7 mouse cellular contexts compared by ENCODE assay signal in genomic region chr12:55124731-55125130, GRCm38 (mm10). TPM values are rescaled to one million over a fixed set of nuclear protein-coding genes. Genes with fewer than 3 reads are reported as not detected.
DNase-seq lines count a peak whose midpoint lies in the region; ATAC-seq lines count a peak whose summit lies in the region.
"Not testable (repeated sequence)": the region's sequence is repeated elsewhere in the genome, so short reads cannot be mapped to it uniquely, and the experiment has no call there.

No protein-coding gene starts in this region.

- H3K36me3 ChIP-seq in hindbrain, embryonic 13.5 days; kidney, embryonic 15.5 days; liver, embryonic 13.5 days; neural tube, embryonic 11.5 days (ENCODE audit: control insufficient read depth, insufficient read depth, low read length): not testable (repeated sequence)

- H3K9me3 ChIP-seq in hindbrain, embryonic 13.5 days; kidney, embryonic 15.5 days (replicated peaks); liver, embryonic 13.5 days (replicated peaks); neural tube, embryonic 11.5 days (ENCODE audit: control insufficient read depth, low read length): not testable (repeated sequence)

- not testable (repeated sequence) for H3K4me1 ChIP-seq in hindbrain, embryonic 13.5 days (replicated peaks); kidney, embryonic 15.5 days; liver, embryonic 13.5 days (replicated peaks); neural tube, embryonic 11.5 days (ENCODE audit: control insufficient read depth, insufficient read depth, low read length)

- WGBS in hindbrain, embryonic 13.5 days: no CpG with 5 or more reads among the region's 18 CpGs
- WGBS in kidney, embryonic 15.5 days: no CpG with 5 or more reads among the region's 18 CpGs
- WGBS in liver, embryonic 13.5 days (ENCODE audit: insufficient replicate concordance): no CpG with 5 or more reads among the region's 18 CpGs
- WGBS in neural tube, embryonic 11.5 days: no CpG with 5 or more reads among the region's 18 CpGs

- H3K4me2 ChIP-seq in hindbrain, embryonic 13.5 days; kidney, embryonic 15.5 days; liver, embryonic 13.5 days; neural tube, embryonic 11.5 days (ENCODE audit: low read depth): not testable (repeated sequence)

- not testable (repeated sequence) for H3K27ac ChIP-seq in hindbrain, embryonic 13.5 days; kidney, embryonic 15.5 days; liver, embryonic 13.5 days; neural tube, embryonic 11.5 days (ENCODE audit: low read depth, low read length)

- not testable (repeated sequence) for DNase-seq in liver, embryonic 13.5 days; neural tube, embryonic 11.5 days (ENCODE audit: low spot score)

- not testable (repeated sequence) for H3K9ac ChIP-seq in hindbrain, embryonic 13.5 days; kidney, embryonic 15.5 days; liver, embryonic 13.5 days; neural tube, embryonic 11.5 days (ENCODE audit: low read length)

- not testable (repeated sequence) for H3K27me3 ChIP-seq in hindbrain, embryonic 13.5 days; kidney, embryonic 15.5 days; liver, embryonic 13.5 days; neural tube, embryonic 11.5 days (ENCODE audit: control insufficient read depth, insufficient read depth, low read length)

- peak; percentile 79 for ATAC-seq in erythroblast, adult 5-6 weeks (replicated peaks; ENCODE audit: low FRiP score, poor library complexity, severe bottlenecking)
- peak; percentile 61 for ATAC-seq in granulocyte monocyte progenitor cell, adult 5-6 weeks (replicated peaks; ENCODE audit: poor library complexity, severe bottlenecking)
- ATAC-seq in hindbrain, embryonic 13.5 days (ENCODE audit: low FRiP score): peak; percentile 73
- peak; percentile 49 for ATAC-seq in kidney, embryonic 15.5 days (replicated peaks; ENCODE audit: low FRiP score)
- ATAC-seq in liver, embryonic 13.5 days (ENCODE audit: low read depth): peak; percentile 80
- peak; percentile 62 for ATAC-seq in megakaryocyte progenitor cell, adult 5-6 weeks (replicated peaks; ENCODE audit: poor library complexity)
- ATAC-seq in neural tube, embryonic 11.5 days (ENCODE audit: insufficient read depth, low FRiP score, low TSS enrichment): peak; percentile 61; the same call in 1 of the 2 replicates

- not testable (repeated sequence) for H3K4me3 ChIP-seq in hindbrain, embryonic 13.5 days; kidney, embryonic 15.5 days (replicated peaks); liver, embryonic 13.5 days (replicated peaks); neural tube, embryonic 11.5 days (ENCODE audit: low read depth, low read length)

RNA-seq across cellular contexts. Expression of gene Fam177a, which starts 0.5 kb away (rescaled TPM):
- total RNA-seq in erythroblast, adult 5-6 weeks (2015; ENCODE audit: low replicate concordance): 6.9 TPM in 1 of 2 replicates, not detected in the other
- 5.6 and 7.1 TPM in 2 replicates for total RNA-seq in erythroblast, adult 5-6 weeks (2017; ENCODE audit: low replicate concordance)
- total RNA-seq in granulocyte monocyte progenitor cell, adult 5-6 weeks (2014; fragmentation: Nextera tagmentation): 7.7 TPM in 1 of 2 replicates, not detected in the other
- 10.7 and 11.1 TPM in 2 replicates for total RNA-seq in granulocyte monocyte progenitor cell, adult 5-6 weeks (2017)
- polyA plus RNA-seq in hindbrain, embryonic 13.5 days (2015; fragmentation: Nextera tagmentation; extraction: Ambion mirVana): 45.1 and 46.1 TPM in 2 replicates
- 15.7 and 16.0 TPM in 2 replicates for polyA plus RNA-seq in kidney, embryonic 15.5 days (2015; fragmentation: Nextera tagmentation; extraction: Ambion mirVana)
- 12.7 and 13.7 TPM in 2 replicates for polyA plus RNA-seq in liver, embryonic 13.5 days (2015; fragmentation: Nextera tagmentation; extraction: Ambion mirVana)
- total RNA-seq in megakaryocyte progenitor cell, adult 5-6 weeks (2015): 3.0 TPM in 1 of 2 replicates, not detected in the other
- 10.7 and 12.4 TPM in 2 replicates for total RNA-seq in megakaryocyte progenitor cell, adult 5-6 weeks (2017)
- 19.3 and 19.7 TPM in 2 replicates for polyA plus RNA-seq in neural tube, embryonic 11.5 days (2014; fragmentation: Nextera tagmentation; extraction: Ambion mirVana)

RNA-seq across cellular contexts. Expression of gene Srp54b, which starts 30.2 kb away (rescaled TPM):
- total RNA-seq in erythroblast, adult 5-6 weeks (2015; ENCODE audit: low replicate concordance): 8.6 and 11.5 TPM in 2 replicates
- 50.8 and 61.3 TPM in 2 replicates for total RNA-seq in erythroblast, adult 5-6 weeks (2017; ENCODE audit: low replicate concordance)
- total RNA-seq in granulocyte monocyte progenitor cell, adult 5-6 weeks (2014; fragmentation: Nextera tagmentation): 23.0 and 23.9 TPM in 2 replicates
- 78.1 and 98.4 TPM in 2 replicates for total RNA-seq in granulocyte monocyte progenitor cell, adult 5-6 weeks (2017)
- 69.7 and 74.4 TPM in 2 replicates for polyA plus RNA-seq in hindbrain, embryonic 13.5 days (2015; fragmentation: Nextera tagmentation; extraction: Ambion mirVana)
- polyA plus RNA-seq in kidney, embryonic 15.5 days (2015; fragmentation: Nextera tagmentation; extraction: Ambion mirVana): 51.4 and 57.2 TPM in 2 replicates
- 35.6 and 39.9 TPM in 2 replicates for polyA plus RNA-seq in liver, embryonic 13.5 days (2015; fragmentation: Nextera tagmentation; extraction: Ambion mirVana)
- 27.7 and 35.3 TPM in 2 replicates for total RNA-seq in megakaryocyte progenitor cell, adult 5-6 weeks (2015)
- 111 and 135 TPM in 2 replicates for total RNA-seq in megakaryocyte progenitor cell, adult 5-6 weeks (2017)
- polyA plus RNA-seq in neural tube, embryonic 11.5 days (2014; fragmentation: Nextera tagmentation; extraction: Ambion mirVana): 52.1 and 53.9 TPM in 2 replicates

RNA-seq across cellular contexts. Expression of gene Srp54a, which starts 44.7 kb away (rescaled TPM):
- 31.1 and 33.2 TPM in 2 replicates for total RNA-seq in erythroblast, adult 5-6 weeks (2015; ENCODE audit: low replicate concordance)
- total RNA-seq in erythroblast, adult 5-6 weeks (2017; ENCODE audit: low replicate concordance): 74.0 and 116 TPM in 2 replicates
- 80.6 and 85.1 TPM in 2 replicates for total RNA-seq in granulocyte monocyte progenitor cell, adult 5-6 weeks (2014; fragmentation: Nextera tagmentation)
- total RNA-seq in granulocyte monocyte progenitor cell, adult 5-6 weeks (2017): 237 and 257 TPM in 2 replicates
- polyA plus RNA-seq in hindbrain, embryonic 13.5 days (2015; fragmentation: Nextera tagmentation; extraction: Ambion mirVana): 188 and 196 TPM in 2 replicates
- polyA plus RNA-seq in kidney, embryonic 15.5 days (2015; fragmentation: Nextera tagmentation; extraction: Ambion mirVana): 165 and 189 TPM in 2 replicates
- 94.7 and 121 TPM in 2 replicates for polyA plus RNA-seq in liver, embryonic 13.5 days (2015; fragmentation: Nextera tagmentation; extraction: Ambion mirVana)
- 118 and 127 TPM in 2 replicates for total RNA-seq in megakaryocyte progenitor cell, adult 5-6 weeks (2015)
- 191 and 227 TPM in 2 replicates for total RNA-seq in megakaryocyte progenitor cell, adult 5-6 weeks (2017)
- 189 TPM in 2 replicates for polyA plus RNA-seq in neural tube, embryonic 11.5 days (2014; fragmentation: Nextera tagmentation; extraction: Ambion mirVana)

RNA-seq across cellular contexts. Expression of gene 2700097O09Rik, which starts 44.8 kb away (rescaled TPM):
- total RNA-seq in erythroblast, adult 5-6 weeks (2015; ENCODE audit: low replicate concordance): 30.0 and 31.1 TPM in 2 replicates
- 9.1 and 9.9 TPM in 2 replicates for total RNA-seq in erythroblast, adult 5-6 weeks (2017; ENCODE audit: low replicate concordance)
- 5.2 and 36.6 TPM in 2 replicates for total RNA-seq in granulocyte monocyte progenitor cell, adult 5-6 weeks (2014; fragmentation: Nextera tagmentation)
- total RNA-seq in granulocyte monocyte progenitor cell, adult 5-6 weeks (2017): 10.6 and 12.1 TPM in 2 replicates
- 35.9 and 37.3 TPM in 2 replicates for polyA plus RNA-seq in hindbrain, embryonic 13.5 days (2015; fragmentation: Nextera tagmentation; extraction: Ambion mirVana)
- 38.2 and 40.1 TPM in 2 replicates for polyA plus RNA-seq in kidney, embryonic 15.5 days (2015; fragmentation: Nextera tagmentation; extraction: Ambion mirVana)
- 30.6 and 32.9 TPM in 2 replicates for polyA plus RNA-seq in liver, embryonic 13.5 days (2015; fragmentation: Nextera tagmentation; extraction: Ambion mirVana)
- total RNA-seq in megakaryocyte progenitor cell, adult 5-6 weeks (2015): 22.4 and 22.8 TPM in 2 replicates
- total RNA-seq in megakaryocyte progenitor cell, adult 5-6 weeks (2017): 7.5 and 12.9 TPM in 2 replicates
- polyA plus RNA-seq in neural tube, embryonic 11.5 days (2014; fragmentation: Nextera tagmentation; extraction: Ambion mirVana): 32.6 and 33.6 TPM in 2 replicates
